Mouse (Mus musculus) limb, embryonic 15.5 days (tissue): Measurements from ENCODE around the gene Gpd1. TPM values are rescaled to one million over a fixed set of nuclear protein-coding genes. Genes with fewer than 3 reads are reported as not detected.
"Not testable (repeated sequence)": the region's sequence is repeated elsewhere in the genome, so short reads cannot be mapped to it uniquely, and the experiment has no call there.

Experiments
- ATAC-seq: fragments of 200-750 bp; cut with Nextera tagmentation; 2 replicates; pipeline ENCODE4 v1.8.0; 2017; ENCODE audit warnings: low read depth, moderate TSS enrichment; ENCODE audit not compliant: insufficient number of reproducible peaks, low FRiP score, low TSS enrichment
- H3K27ac ChIP-seq: fragments of 300-500 bp; sonication (generic); 2 replicates; pipeline ENCODE4 v1.5.1; 2015; ENCODE audit warnings: moderate library complexity, mild to moderate bottlenecking, inconsistent platforms
- H3K27me3 ChIP-seq: fragments of 300-500 bp; sonication (generic); 2 replicates; pipeline ENCODE4 v1.6.1; 2015; ENCODE audit warnings: inconsistent platforms
- H3K36me3 ChIP-seq: fragments of 300-500 bp; sonication (generic); 2 replicates; pipeline ENCODE4 v1.6.1; 2015; ENCODE audit warnings: inconsistent platforms
- H3K4me1 ChIP-seq: fragments of 300-500 bp; sonication (generic); 2 replicates; pipeline ENCODE4 v1.6.1; 2015; ENCODE audit warnings: inconsistent platforms
- H3K4me2 ChIP-seq: fragments of 300-500 bp; sonication (generic); 2 replicates; pipeline ENCODE4 v1.6.1; 2015; ENCODE audit warnings: mild to moderate bottlenecking, inconsistent platforms
- H3K4me3 ChIP-seq: fragments of 300-500 bp; sonication (generic); 2 replicates; pipeline ENCODE4 v1.5.1; 2015; ENCODE audit warnings: mild to moderate bottlenecking, inconsistent platforms
- H3K9ac ChIP-seq: fragments of 300-500 bp; sonication (generic); 2 replicates; pipeline ENCODE4 v1.6.1; 2015; ENCODE audit warnings: inconsistent platforms
- H3K9me3 ChIP-seq: fragments of 300-500 bp; sonication (generic); 2 replicates; pipeline ENCODE4 v1.6.1; 2016; ENCODE audit warnings: inconsistent platforms
- WGBS: fragments of 180-500 bp; shearing (Covaris S2); methylation state at CpG from one replicate; pipeline ENCODE4 v1.1.7; 2015; 5-methylcytosine and 5-hydroxymethylcytosine counted together
- polyA plus RNA-seq: library from polyadenylated mRNA; unstranded; fragments of >200 nt; fragmentation: Nextera tagmentation; extraction: Ambion mirVana; gene quantifications from 2 replicates; pipeline ENCODE4 v1.2.1, GENCODE M21; 2015

Gene Gpd1
- polyA plus RNA-seq, 1 experiment from 2014 or later, result 0.42 TPM

- Histone ChIP-seq H3K9me3 (no peaks in the 10 kb centered on the region), H3K36me3 (peaks cover 8% of the 10 kb centered on the region; the same call in 1 of the 2 replicates), H3K9ac (no peak overlapping the region), H3K4me3 (no peak overlapping the region), H3K27ac (no peak overlapping the region), H3K4me2 (no peak overlapping the region), H3K4me1 (peaks cover 3% of the 10 kb centered on the region; the same call in 1 of the 2 replicates), H3K27me3 (no peaks in the 10 kb centered on the region)
- WGBS, result 71% methylated on average over 3 of the region's 3 CpGs
- ATAC-seq, result no peak
These were observed 36.9 kb downstream of the Gpd1 start for GRCm38 (mm10) chr15:99754204-99754603.

GRCm38 (mm10) chr15:99767467-99767866, 50.2 kb downstream of the Gpd1 start:
- Histone ChIP-seq H3K4me2 (no peak overlapping the region), H3K27ac (no peak overlapping the region), H3K9ac (no peak overlapping the region), H3K36me3 (peaks cover 9% of the 10 kb centered on the region; the same call in 1 of the 2 replicates), H3K9me3 (no peaks in the 10 kb centered on the region), H3K4me1 (peaks cover 6% of the 10 kb centered on the region; the same call in 1 of the 2 replicates), H3K4me3 (no peak overlapping the region), H3K27me3 (no peaks in the 10 kb centered on the region)
- ATAC-seq, result no peak
- 88% methylated on average over 4 of the region's 4 CpGs for WGBS

DNA sequence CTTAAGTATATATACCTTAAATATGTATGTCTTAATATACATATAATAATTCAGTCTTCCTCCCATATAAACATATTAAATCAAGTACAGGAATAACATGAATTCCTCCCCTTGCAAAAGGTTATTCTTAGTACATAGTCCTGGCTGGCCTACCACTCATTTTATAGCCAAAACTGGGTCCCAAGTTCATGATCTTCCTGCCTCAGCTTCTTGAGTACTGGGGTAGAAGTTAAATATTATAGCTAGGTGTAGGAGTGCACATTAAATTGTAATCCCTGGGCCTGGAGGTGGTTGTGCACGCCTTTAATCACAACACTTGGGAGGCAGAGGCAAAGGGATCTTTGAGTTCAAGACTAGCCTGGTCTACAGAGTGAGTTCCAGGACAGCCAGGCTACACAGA, 51.4 kb downstream of the Gpd1 start:
- Histone ChIP-seq H3K4me2 (no peak overlapping the region), H3K27ac (no peak overlapping the region), H3K4me3 (no peak overlapping the region), H3K4me1 (peaks cover 8% of the 10 kb centered on the region; the same call in 1 of the 2 replicates), H3K9ac (no peak overlapping the region), H3K27me3 (no peaks in the 10 kb centered on the region), H3K36me3 (peaks cover 9% of the 10 kb centered on the region; the same call in 1 of the 2 replicates), H3K9me3 (no peaks in the 10 kb centered on the region)
- 84% methylated on average over 1 of the region's 1 CpGs for WGBS
- no peak for ATAC-seq

GRCm38 (mm10) chr15:99771004-99771500, 53.7 kb downstream of the Gpd1 start:
- Histone ChIP-seq H3K36me3 (0 out of 2 replicates have a peak, but pooled peaks cover 4% of the 10 kb centered on the region), H3K9ac (peak overlapping the region; percentile 74), H3K4me1 (peaks cover 8% of the 10 kb centered on the region; the same call in 1 of the 2 replicates), H3K27me3 (no peaks in the 10 kb centered on the region), H3K9me3 (no peaks in the 10 kb centered on the region), H3K4me2 (peak overlapping the region; percentile 72), H3K4me3 (peak overlapping the region; percentile 78), H3K27ac (peak overlapping the region; percentile 95)
- ATAC-seq, result no peak
- 18% methylated on average over 5 of the region's 5 CpGs for WGBS

DNA sequence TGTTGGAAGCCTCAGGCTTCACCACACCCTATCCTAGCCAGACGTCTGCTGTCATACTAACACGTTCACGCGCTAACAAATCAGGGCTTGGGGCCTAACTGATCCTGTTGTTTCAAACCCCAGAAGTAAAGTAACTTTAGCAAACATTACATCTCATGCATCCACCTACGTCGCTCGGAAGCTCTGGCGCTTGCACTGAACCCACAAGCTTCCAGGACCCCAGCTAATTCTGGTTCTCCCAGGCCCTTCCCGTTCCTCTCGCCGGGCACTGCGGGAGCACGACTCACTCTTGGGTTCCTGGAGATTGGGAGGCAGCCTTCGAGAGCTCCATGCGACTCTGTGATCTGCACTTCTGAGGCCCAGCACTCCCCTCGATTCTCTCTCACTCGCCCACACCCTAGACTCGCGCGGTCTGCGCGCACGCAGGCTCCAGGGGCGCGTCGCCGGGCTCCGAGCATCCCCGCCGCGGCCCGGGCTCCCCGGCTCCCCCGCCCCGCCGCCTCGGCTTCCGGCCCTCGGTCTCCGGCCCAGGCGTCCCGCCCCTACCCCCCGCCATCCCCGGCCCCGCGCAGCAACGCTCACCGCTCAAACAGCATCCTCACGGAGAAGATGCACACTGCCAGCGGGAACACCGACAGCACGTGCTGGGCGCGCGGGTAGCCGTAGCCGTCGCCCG, 54.4 kb downstream of the Gpd1 start:
- Histone ChIP-seq H3K9me3 (no peaks in the 10 kb centered on the region), H3K36me3 (0 out of 2 replicates have a peak, but pooled peaks cover 3% of the 10 kb centered on the region), H3K4me1 (peaks cover 8% of the 10 kb centered on the region; the same call in 1 of the 2 replicates), H3K9ac (peak overlapping the region; percentile 74), H3K27me3 (no peaks in the 10 kb centered on the region), H3K4me3 (peak overlapping the region; percentile 78), H3K27ac (peak overlapping the region; percentile 95), H3K4me2 (peak overlapping the region; percentile 72)
- peak; percentile 49 for ATAC-seq
- under 1% methylated on average over 53 of the region's 59 CpGs for WGBS

DNA sequence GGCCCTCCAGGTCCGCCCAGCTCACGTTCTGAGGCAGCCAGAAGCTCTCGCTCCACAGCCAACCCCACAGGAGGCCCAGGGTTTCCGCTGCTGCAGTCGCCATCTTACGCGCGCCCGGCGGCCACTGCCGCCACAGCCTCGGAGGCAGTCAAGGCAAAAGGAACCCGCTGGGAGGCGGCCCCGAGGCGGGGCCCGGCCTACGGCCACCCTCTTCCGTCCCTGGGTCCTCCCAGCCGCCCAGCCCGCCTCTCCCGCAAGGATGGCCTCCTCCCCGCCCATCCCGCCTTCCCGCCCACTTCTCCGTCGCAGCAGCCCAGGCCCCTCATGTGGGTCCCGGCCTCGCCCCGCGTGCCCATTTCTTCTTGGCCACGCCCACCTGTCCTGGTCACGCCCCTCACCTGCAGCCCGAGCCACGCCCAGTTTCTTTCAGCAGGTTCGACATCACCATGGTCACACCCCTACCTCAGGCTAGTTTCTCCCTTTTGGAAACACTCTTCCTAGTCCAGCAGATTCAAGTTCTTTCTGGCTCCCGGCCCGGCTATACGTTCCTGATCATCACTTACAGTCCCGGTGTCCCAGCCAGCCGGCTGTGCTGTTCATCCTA, 55.1 kb downstream of the Gpd1 start:
- Histone ChIP-seq H3K4me1 (peaks cover 8% of the 10 kb centered on the region; the same call in 1 of the 2 replicates), H3K27ac (peak overlapping the region; percentile 95), H3K9me3 (no peaks in the 10 kb centered on the region), H3K9ac (peak overlapping the region; percentile 74), H3K36me3 (no peaks in the 10 kb centered on the region), H3K27me3 (no peaks in the 10 kb centered on the region), H3K4me2 (peak overlapping the region; percentile 72), H3K4me3 (peak overlapping the region; percentile 78)
- under 1% methylated on average over 41 of the region's 41 CpGs for WGBS
- ATAC-seq, result peak; percentile 92

DNA sequence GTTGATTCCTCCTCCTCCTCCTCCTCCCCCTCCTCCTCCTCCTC, 55.4 kb downstream of the Gpd1 start, which contains the start of gene Cers5:
Cers5 (minus strand) TSS at position 5 of the 44 bp plus-strand sequence.
- ATAC-seq, result not testable (repeated sequence)
- H3K4me3 ChIP-seq, result peak within 1 kb of the TSS; percentile 78

GRCm38 (mm10) chr15:99772925-99773324, 55.6 kb downstream of the Gpd1 start:
- no peak for ATAC-seq
- Histone ChIP-seq H3K4me3 (no peak overlapping the region), H3K4me1 (peaks cover 8% of the 10 kb centered on the region; the same call in 1 of the 2 replicates), H3K4me2 (no peak overlapping the region), H3K27me3 (no peaks in the 10 kb centered on the region), H3K36me3 (peaks cover 4% of the 10 kb centered on the region), H3K27ac (peak overlapping the region; percentile 77; the same call in 1 of the 2 replicates), H3K9me3 (no peaks in the 10 kb centered on the region), H3K9ac (no peak overlapping the region)
- 21% methylated on average over 3 of the region's 3 CpGs for WGBS

More for the DNA sequence above, 55.4 kb downstream of the Gpd1 start, which contains the start of gene Cers5:
- H3K4me1 ChIP-seq, H3K36me3 ChIP-seq, H3K27me3 ChIP-seq, H3K9me3 ChIP-seq: not testable (repeated sequence)
- Histone ChIP-seq H3K9ac (peak within 1 kb of the TSS; percentile 74), H3K27ac (peak within 1 kb of the TSS; percentile 95), H3K4me2 (peak within 1 kb of the TSS; percentile 72)

Other genes with a start within 250 kb of the Gpd1 start
- gene Bcdin3d, start 242.8 kb upstream of the Gpd1 start, polyA plus RNA-seq, result 12.7 and 15.1 TPM in 2 replicates
- gene Faim2, start 189.3 kb upstream of the Gpd1 start, polyA plus RNA-seq, result 0.17 and 0.25 TPM in 2 replicates
- not detected in 2 replicates for gene Aqp2, start 138.5 kb upstream of the Gpd1 start, polyA plus RNA-seq
- gene Aqp5, start 126.7 kb upstream of the Gpd1 start, polyA plus RNA-seq, result 0.12 TPM in 1 of 2 replicates, not detected in the other
- not detected in 2 replicates for gene Aqp6, start 116.1 kb upstream of the Gpd1 start, polyA plus RNA-seq
- gene Racgap1, start 65.9 kb upstream of the Gpd1 start, polyA plus RNA-seq, result 105 and 106 TPM in 2 replicates
- gene Asic1, start 47.1 kb upstream of the Gpd1 start, polyA plus RNA-seq, result 1.2 and 2.2 TPM in 2 replicates
- gene Smarcd1, start 15.4 kb upstream of the Gpd1 start, polyA plus RNA-seq, result 25.0 and 29.9 TPM in 2 replicates
- not detected in 2 replicates for gene Gm17349, start 12.0 kb upstream of the Gpd1 start, polyA plus RNA-seq
- gene Cox14, start 8.1 kb downstream of the Gpd1 start, polyA plus RNA-seq, result 162 and 175 TPM in 2 replicates
- gene Cers5, start 55.4 kb downstream of the Gpd1 start, polyA plus RNA-seq, result 83.6 and 84.8 TPM in 2 replicates
- 90.2 and 91.6 TPM in 2 replicates for gene Lima1, start 157.9 kb downstream of the Gpd1 start, polyA plus RNA-seq
- 0.10 TPM in 1 of 2 replicates, not detected in the other for gene Fam186a, start 249.5 kb downstream of the Gpd1 start, polyA plus RNA-seq